Mouse (Mus musculus): ENCODE data around the gene Galnt16. TPM values are rescaled to one million over a fixed set of nuclear protein-coding genes. Genes with fewer than 3 reads are reported as not detected.

Galnt16 gene
- polyA plus RNA-seq, 1 experiment from 2014 or later: 4.8 TPM

DNA sequence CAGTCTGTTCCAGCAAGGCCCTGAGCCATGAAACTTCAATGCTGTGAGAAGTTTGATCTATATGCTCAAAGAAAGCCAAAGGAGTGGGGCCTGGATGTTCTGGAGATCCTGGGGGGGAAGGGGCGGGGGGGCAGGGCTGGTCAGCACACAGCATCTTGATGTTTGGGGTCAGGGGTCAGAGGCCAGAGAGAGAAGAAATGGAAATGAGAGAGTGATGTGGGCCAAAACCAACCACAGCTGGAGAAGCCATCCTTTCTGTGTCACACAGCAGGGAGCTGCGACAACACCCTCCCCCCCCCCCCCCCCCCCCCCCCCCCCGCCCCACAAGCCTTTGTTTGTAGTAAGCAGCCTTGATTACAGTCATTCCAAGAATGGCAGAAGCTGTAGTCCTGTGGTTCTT, 35.1 kb downstream of the Galnt16 start:
- H3K9me3 ChIP-seq (ENCODE audit: low read depth, low read length): no peaks in the 10 kb centered on the region
- peak; percentile 41; the same call in 1 of the 2 replicates for ATAC-seq (ENCODE audit: insufficient read depth)
- peak; percentile 61 for DNase-seq

DNA sequence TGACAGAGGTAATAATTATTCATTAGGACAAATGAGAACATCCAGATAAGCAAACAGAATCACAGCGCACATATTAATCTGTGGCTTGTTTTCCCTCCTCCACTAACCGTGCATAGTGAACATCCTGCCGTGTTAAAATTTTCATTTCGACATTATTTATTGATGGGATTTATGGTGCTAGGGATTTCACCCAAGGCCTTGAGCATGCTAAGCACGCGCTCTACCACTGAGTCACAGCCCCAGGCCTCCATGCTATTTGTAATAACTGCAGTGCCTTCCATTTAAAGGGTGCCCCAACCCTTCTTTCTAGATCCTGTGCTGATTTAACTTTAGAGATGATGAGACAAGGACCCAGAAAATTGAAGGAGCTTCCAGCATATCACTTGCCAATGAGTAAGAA, 36.2 kb downstream of the Galnt16 start:
- H3K27me3 ChIP-seq (ENCODE audit: insufficient read depth, low read length): no peaks in the 10 kb centered on the region
- 82% methylated on average over 6 of the region's 6 CpGs for WGBS

More for the DNA sequence above, 35.1 kb downstream of the Galnt16 start:
- WGBS: 21% methylated on average over 2 of the region's 3 CpGs
- no peaks in the 10 kb centered on the region for H3K27me3 ChIP-seq (ENCODE audit: insufficient read depth, low read length)
- no peak overlapping the region for H3K27ac ChIP-seq (ENCODE audit: low read depth)
- H3K9ac ChIP-seq: no peak overlapping the region
- no peak for TF ChIP-seq CTCF (IDR thresholded peaks at IDR 0.05; ENCODE audit: low read depth)
- peaks cover 3% of the 10 kb centered on the region; the same call in 1 of the 2 replicates for H3K4me1 ChIP-seq (ENCODE audit: insufficient read depth)
- no peaks in the 10 kb centered on the region for H3K36me3 ChIP-seq (ENCODE audit: insufficient read depth)
- no peak overlapping the region for H3K4me2 ChIP-seq
- no peak overlapping the region for H3K4me3 ChIP-seq (ENCODE audit: low read depth, low read length)

DNA sequence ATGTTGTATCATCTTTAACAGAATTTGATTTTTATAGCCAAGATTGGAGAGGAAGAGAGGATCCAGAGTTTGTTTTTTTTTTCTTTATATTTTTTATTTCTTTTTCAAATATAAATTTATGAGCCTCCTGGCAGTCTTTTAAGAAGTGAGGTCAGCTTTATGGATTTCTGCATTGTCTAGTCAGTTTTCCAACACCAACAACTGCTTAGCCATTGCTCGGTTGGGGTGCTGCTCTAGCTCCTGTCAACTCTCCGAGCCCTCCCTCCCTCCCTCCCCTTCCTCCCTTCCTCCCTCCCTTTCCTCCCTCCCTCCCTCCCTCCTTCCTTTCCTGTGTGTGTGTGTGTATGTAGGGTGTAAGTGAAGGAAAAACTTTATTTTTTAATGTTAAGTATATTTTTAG, 43.8 kb downstream of the Galnt16 start:
- peak overlapping the region; percentile 63; the same call in 1 of the 2 replicates for H3K27ac ChIP-seq (ENCODE audit: low read depth)
- DNase-seq (no peak), ATAC-seq (ENCODE audit: insufficient read depth) (no peak)
- H3K4me3 ChIP-seq (ENCODE audit: low read depth, low read length): no peak overlapping the region
- no peaks in the 10 kb centered on the region for H3K27me3 ChIP-seq (ENCODE audit: insufficient read depth, low read length)
- 13% methylated on average over 2 of the region's 2 CpGs for WGBS
- no peaks in the 10 kb centered on the region for H3K9me3 ChIP-seq (ENCODE audit: low read depth, low read length)
- H3K4me1 ChIP-seq (ENCODE audit: insufficient read depth): peaks cover 13% of the 10 kb centered on the region
- no peak overlapping the region for H3K4me2 ChIP-seq
- no peaks in the 10 kb centered on the region for H3K36me3 ChIP-seq (ENCODE audit: insufficient read depth)
- H3K9ac ChIP-seq: no peak overlapping the region
- TF ChIP-seq CTCF (IDR thresholded peaks at IDR 0.05; ENCODE audit: low read depth): no peak

More for the DNA sequence above, 36.2 kb downstream of the Galnt16 start:
- no peak overlapping the region for H3K4me2 ChIP-seq
- ATAC-seq (ENCODE audit: insufficient read depth): no peak
- H3K36me3 ChIP-seq (ENCODE audit: insufficient read depth): no peaks in the 10 kb centered on the region
- H3K9ac ChIP-seq: no peak overlapping the region
- no peak overlapping the region for H3K27ac ChIP-seq (ENCODE audit: low read depth)
- peaks cover 3% of the 10 kb centered on the region; the same call in 1 of the 2 replicates for H3K4me1 ChIP-seq (ENCODE audit: insufficient read depth)
- DNase-seq: no peak
- no peaks in the 10 kb centered on the region for H3K9me3 ChIP-seq (ENCODE audit: low read depth, low read length)
- no peak overlapping the region for H3K4me3 ChIP-seq (ENCODE audit: low read depth, low read length)
- no peak for TF ChIP-seq CTCF (IDR thresholded peaks at IDR 0.05; ENCODE audit: low read depth)

DNA sequence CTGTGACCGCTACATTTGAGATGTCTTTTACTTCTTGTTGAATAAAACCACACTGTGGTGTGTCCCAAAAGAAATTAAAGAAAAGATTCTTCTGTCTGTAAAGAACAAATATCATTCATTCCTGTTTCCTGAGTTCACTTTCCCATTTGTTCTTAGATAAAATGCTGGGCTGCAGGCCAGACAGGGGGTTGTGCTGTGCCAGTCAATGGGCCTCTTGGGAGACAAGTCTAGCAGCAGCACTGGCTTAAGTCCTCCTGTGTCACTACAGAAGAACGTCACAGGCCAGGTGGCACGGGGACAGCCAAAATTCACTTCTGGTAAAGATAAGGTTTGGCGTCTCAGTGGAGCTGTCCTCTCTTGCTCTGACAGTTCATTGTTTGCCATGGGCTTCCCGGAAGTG, 44.7 kb downstream of the Galnt16 start:
- no peaks in the 10 kb centered on the region for H3K27me3 ChIP-seq (ENCODE audit: insufficient read depth, low read length)
- no peak overlapping the region for H3K4me2 ChIP-seq
- no peak for ATAC-seq (ENCODE audit: insufficient read depth)
- WGBS: 36% methylated on average over 5 of the region's 5 CpGs
- TF ChIP-seq CTCF (IDR thresholded peaks at IDR 0.05; ENCODE audit: low read depth): no peak
- H3K9me3 ChIP-seq (ENCODE audit: low read depth, low read length): no peaks in the 10 kb centered on the region
- no peaks in the 10 kb centered on the region for H3K36me3 ChIP-seq (ENCODE audit: insufficient read depth)
- peak overlapping the region; percentile 63; the same call in 1 of the 2 replicates for H3K27ac ChIP-seq (ENCODE audit: low read depth)
- peaks cover 20% of the 10 kb centered on the region for H3K4me1 ChIP-seq (ENCODE audit: insufficient read depth)
- H3K4me3 ChIP-seq (ENCODE audit: low read depth, low read length): no peak overlapping the region
- no peak overlapping the region for H3K9ac ChIP-seq
- peak; percentile 14 for DNase-seq

DNA sequence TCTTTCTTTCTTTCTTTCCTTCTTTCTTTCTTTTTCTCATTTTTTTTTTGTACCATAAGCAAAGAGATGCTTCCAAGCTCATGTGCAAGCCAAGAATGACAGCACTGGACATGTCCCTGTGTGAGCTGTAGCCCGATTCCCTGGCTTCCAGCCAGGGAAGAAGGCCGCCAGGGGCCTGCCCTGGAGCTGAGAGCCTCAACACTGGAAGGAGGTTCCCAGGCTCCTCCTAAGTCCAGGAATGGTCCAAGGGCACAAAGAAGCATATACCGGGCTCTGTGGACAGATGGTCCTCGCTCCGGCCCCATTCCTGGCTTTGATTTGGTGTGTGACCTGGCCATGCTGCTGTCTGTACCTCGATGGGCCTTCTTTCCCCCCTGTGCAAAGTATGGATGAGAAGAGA, 46.9 kb downstream of the Galnt16 start:
- Histone ChIP-seq H3K27me3 (ENCODE audit: insufficient read depth, low read length) (no peaks in the 10 kb centered on the region), H3K4me3 (ENCODE audit: low read depth, low read length) (no peak overlapping the region), H3K4me2 (no peak overlapping the region), H3K9me3 (ENCODE audit: low read depth, low read length) (no peaks in the 10 kb centered on the region), H3K27ac (ENCODE audit: low read depth) (no peak overlapping the region), H3K9ac (no peak overlapping the region), H3K36me3 (ENCODE audit: insufficient read depth) (no peaks in the 10 kb centered on the region), H3K4me1 (ENCODE audit: insufficient read depth) (peaks cover 20% of the 10 kb centered on the region)
- TF ChIP-seq CTCF (IDR thresholded peaks at IDR 0.05; ENCODE audit: low read depth): no peak
- WGBS: 62% methylated on average over 6 of the region's 6 CpGs
- ATAC-seq (ENCODE audit: insufficient read depth) (peak; percentile 39; the same call in 1 of the 2 replicates), DNase-seq (peak; percentile 79)

DNA sequence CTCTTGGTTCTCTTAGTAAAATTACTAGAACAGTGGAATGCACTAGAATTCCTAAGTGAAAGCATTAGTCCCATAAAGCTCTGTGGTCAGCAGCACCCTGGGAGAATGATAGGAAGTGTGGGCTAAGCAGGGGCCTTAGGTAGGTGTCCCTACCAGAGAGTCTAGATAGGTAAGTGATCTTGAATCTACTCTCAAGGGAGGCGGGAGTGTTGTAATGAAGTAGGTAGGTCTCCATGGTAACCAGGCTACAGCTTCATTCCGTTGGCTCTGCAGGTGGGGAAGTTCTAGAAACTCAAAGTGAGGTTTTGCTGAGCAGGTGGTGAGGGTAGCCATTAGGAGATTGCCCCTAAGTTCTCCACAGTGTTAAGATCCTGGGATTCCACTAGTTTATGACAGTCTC, 47.7 kb downstream of the Galnt16 start:
- H3K36me3 ChIP-seq (ENCODE audit: insufficient read depth): no peaks in the 10 kb centered on the region
- DNase-seq (peak; percentile 40), ATAC-seq (ENCODE audit: insufficient read depth) (no peak)
- no peak overlapping the region for H3K4me3 ChIP-seq (ENCODE audit: low read depth, low read length)
- no peaks in the 10 kb centered on the region for H3K9me3 ChIP-seq (ENCODE audit: low read depth, low read length)
- no peaks in the 10 kb centered on the region for H3K27me3 ChIP-seq (ENCODE audit: insufficient read depth, low read length)
- no peak overlapping the region for H3K9ac ChIP-seq
- H3K27ac ChIP-seq (ENCODE audit: low read depth): no peak overlapping the region; the same call in 1 of the 2 replicates
- peaks cover 20% of the 10 kb centered on the region for H3K4me1 ChIP-seq (ENCODE audit: insufficient read depth)
- no peak overlapping the region for H3K4me2 ChIP-seq
- TF ChIP-seq CTCF (IDR thresholded peaks at IDR 0.05; ENCODE audit: low read depth): no peak
- 55% methylated on average over 2 of the region's 2 CpGs for WGBS

DNA sequence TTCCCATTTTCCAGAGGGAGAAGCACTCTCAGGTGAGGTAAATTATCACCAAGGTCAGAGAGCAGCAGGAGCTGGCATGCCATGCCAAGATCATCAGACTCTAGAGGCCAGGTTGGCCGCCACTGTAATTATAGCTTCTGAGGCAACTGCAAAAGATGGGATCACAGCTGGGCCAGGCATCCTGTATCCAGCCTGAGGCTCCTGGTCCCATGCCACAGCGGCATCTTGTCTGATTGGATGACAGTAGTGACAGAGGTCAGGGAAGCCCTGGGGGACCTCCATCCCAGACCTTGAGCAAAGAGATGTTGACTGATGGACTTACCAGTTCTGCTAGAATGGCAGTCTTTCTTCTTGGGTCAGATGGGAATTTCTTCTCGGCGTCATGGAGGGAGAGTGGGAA, 48.4 kb downstream of the Galnt16 start:
- Histone ChIP-seq H3K9me3 (ENCODE audit: low read depth, low read length) (no peaks in the 10 kb centered on the region), H3K4me2 (no peak overlapping the region), H3K27ac (ENCODE audit: low read depth) (peak overlapping the region; percentile 63), H3K4me1 (ENCODE audit: insufficient read depth) (peaks cover 20% of the 10 kb centered on the region), H3K4me3 (ENCODE audit: low read depth, low read length) (no peak overlapping the region), H3K27me3 (ENCODE audit: insufficient read depth, low read length) (no peaks in the 10 kb centered on the region), H3K36me3 (ENCODE audit: insufficient read depth) (no peaks in the 10 kb centered on the region), H3K9ac (no peak overlapping the region)
- no peak for ATAC-seq (ENCODE audit: insufficient read depth)
- no peak for TF ChIP-seq CTCF (IDR thresholded peaks at IDR 0.05; ENCODE audit: low read depth)
- WGBS: 46% methylated on average over 4 of the region's 4 CpGs
- no peak for DNase-seq
